Mouse (Mus musculus): ENCODE data around the gene Dst.

Gene Dst

DNA sequence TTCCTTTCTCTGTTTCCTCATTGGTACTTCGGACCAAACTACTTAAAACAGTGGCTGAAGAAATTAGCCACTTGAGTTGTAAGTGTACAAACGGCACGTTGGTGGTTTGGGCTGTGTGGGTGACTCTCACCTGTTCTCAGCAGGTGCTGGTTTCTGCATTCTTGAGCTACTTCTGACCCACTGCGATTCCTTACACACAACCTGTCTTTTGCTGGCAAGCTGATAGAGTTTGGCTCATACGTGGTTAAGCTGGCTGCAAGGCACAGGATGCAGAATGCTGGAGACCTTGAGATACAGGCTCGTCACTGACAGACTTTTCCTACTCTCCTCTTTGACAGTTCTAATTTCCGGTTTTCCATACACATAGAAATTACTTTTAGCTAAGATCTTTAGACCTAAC is 19.4 kb downstream of the Dst start:
- intact Hi-C loops (cut with DNase I): no loop called here

GRCm38 (mm10) chr1:33931791-33932190 is 23.8 kb downstream of the Dst start:
- intact Hi-C loops (cut with DNase I): no loop called here

DNA sequence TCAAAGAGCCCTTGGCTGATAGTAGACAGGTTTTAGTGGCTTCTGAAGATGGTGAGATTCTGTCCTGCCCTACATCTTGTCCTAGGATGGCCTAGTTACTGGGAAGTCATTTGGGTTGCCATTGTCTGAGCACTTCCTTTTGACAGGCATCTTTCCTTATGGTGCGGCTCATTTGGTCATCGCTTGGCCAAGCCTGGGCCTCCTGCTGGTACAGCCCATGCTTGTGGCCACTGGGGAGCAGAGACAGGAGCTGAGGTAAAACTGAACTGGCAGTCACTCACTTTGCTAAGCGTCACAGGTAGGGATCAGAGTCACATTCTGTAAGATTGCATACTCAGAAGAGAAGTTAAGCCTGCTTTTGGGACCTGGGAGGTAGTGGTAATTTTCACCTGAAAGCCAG is 24.2 kb downstream of the Dst start:
- intact Hi-C loops (cut with DNase I): no loop called here

DNA sequence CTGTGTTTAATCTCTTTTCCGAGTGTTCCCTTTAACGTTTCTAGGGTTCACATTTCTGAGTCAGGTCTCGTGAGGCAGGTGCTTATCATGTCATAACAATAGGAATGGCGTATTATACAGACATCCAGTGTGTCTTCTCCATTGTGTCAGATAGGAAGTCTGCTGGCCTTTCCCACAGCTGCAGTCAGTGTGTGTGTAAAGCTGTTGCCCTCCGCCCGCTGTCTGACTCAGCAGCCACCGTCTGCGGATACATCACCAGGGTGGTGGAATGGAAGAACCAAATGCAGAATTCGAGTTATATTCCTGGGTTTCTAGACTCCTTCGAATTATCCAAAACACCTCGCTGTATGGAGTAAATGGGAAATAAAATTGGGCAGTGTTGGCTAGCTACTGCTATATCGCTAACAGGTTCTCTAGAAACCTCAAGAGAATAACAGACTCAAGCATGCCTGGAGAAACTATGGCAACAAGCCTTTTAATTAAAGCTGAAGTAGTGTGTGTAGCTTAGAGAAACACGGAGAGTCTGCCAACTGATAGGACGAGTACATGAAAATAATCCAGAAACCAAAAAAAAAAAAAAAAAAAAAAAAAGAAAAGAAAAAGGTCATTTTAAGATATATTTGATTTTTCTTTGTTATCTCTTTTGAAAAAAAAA is 24.9 kb downstream of the Dst start:
- intact Hi-C loops (cut with DNase I): no loop called here

- intact Hi-C loops (cut with DNase I): no loop called here
Observed at GRCm38 (mm10) chr1:33935946-33936345, 27.9 kb downstream of the Dst start.

DNA sequence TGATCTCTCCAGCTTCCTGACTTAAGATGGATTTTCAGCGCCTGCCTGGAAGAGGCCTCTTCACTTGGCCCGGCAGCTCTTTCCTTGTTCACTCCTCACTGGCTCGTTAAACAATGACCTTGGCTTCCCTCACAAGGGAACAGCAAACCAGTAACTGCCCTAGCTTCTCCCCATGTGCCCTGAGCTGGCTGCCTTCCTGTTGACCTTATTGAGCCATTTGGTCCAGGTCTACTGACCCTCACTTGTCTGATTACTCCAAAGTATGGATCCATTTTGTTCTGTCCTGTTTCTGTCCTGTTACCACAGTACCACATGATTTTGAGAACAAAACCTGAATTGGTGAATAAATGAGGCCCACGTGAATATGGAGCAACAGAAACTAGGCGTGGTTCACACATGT is 31.8 kb downstream of the Dst start:
- intact Hi-C loops (cut with DNase I): no loop called here

GRCm38 (mm10) chr1:33940364-33940928 is 32.4 kb downstream of the Dst start:
- intact Hi-C loops (cut with DNase I): no loop called here

- intact Hi-C loops (cut with DNase I): no loop called here
Observed at GRCm38 (mm10) chr1:33942638-33943037, 34.6 kb downstream of the Dst start.

GRCm38 (mm10) chr1:33943943-33944342 is 35.9 kb downstream of the Dst start:
- intact Hi-C loops (cut with DNase I): no loop called here

DNA sequence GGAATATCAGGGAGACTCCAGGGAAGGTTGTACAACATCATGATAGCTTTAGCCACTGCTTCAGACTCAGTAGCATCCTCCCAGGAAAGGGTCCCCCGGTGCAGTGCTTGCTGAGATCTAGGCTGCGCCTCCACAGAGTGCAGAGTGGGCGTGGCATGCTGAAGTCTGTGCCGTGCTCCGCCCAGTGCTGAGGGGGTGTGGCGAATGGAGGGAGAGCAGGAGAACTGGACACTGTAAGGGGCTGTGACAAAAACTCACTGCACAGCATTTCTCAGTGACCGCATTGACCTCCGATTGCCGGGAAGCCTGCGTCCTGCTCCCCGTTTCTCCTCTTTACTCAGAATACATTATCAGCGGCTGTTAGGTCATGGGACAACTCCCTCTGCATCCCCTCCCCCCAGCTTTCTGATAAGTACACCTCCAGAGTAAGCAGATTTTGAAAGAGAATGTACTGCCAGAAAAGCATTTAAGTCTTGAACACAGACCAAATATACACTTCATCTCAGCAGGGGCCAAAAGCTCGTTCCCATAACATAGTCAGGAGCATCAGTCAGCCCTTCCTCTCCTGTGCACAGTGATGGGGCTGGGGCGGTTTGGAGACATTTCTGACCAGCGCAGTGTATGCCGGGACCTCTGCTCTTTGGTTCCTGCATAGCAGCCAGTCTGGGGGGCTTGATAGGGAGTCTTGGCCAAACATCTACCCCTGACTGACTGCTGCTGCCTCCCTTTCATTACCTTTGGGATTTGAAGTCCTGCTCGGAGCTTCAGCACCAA is 37.1 kb downstream of the Dst start:
- intact Hi-C loops (cut with DNase I): no loop called here

DNA sequence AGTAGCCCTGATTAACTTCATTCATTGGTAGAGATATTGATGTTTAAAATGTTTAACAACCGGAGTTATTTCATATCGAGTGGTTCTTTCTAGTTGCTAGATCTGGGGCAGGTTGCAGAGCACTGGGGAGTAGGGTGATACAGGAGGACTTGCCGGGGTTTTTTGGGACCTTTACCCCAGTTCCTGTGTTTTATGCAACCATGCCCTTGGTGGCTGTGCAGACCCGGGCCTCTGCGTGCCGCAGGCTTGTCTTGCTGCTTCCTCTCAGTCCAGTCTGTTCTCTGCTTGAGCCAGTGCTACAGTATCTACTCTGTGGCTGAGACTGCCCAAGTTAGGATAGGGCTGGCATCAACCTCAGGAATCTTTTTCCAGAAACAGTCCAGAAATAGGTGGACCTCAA is 37.7 kb downstream of the Dst start:
- intact Hi-C loops (cut with DNase I): no loop called here

DNA sequence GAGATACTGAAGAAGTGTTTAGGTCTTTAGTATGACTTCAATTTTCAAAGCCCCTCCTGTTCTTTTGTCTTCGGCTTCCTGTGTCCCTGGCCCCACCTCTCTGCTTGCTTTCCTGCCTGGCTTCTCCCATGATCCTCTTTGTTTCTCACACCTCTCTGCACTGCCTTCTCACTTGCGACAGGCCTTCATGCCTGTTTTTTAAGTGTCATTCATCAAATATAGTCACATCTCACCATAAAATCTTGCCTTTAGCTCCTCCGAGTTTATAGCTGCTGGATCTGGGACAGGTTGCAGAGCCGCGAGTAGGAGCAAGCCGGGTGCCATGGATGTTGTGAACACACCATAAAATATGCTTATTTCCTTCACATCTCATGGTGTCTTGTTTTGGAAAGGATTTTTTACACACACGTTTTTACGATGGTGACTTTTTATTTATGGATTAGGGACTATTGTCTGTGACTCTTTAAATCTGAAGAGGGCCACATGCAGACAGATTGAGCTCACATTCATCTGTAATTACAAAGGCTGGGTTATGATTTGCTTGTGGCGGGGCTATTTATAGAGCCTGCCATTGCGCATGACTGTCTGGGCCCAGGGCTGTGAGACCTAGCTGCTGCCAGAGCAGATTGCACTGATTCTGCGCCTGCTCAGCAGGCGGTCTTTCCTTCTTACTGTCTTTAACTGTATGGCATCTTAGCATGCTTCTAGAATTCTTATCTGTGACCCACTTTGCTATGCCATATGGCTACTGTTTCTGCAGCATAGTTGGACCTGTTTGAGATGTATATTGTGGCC is 38.8 kb downstream of the Dst start:
- intact Hi-C loops (cut with DNase I): no loop called here

GRCm38 (mm10) chr1:33947838-33948237 is 39.8 kb downstream of the Dst start:
- intact Hi-C loops (cut with DNase I): no loop called here

- intact Hi-C loops (cut with DNase I): no loop called here
Observed at GRCm38 (mm10) chr1:33948511-33948910, 40.5 kb downstream of the Dst start.

GRCm38 (mm10) chr1:33955626-33956025 is 47.6 kb downstream of the Dst start:
- intact Hi-C loops (cut with DNase I): no loop called here

- intact Hi-C loops (cut with DNase I): no loop called here
Observed at GRCm38 (mm10) chr1:33960439-33960838, 52.4 kb downstream of the Dst start.

DNA sequence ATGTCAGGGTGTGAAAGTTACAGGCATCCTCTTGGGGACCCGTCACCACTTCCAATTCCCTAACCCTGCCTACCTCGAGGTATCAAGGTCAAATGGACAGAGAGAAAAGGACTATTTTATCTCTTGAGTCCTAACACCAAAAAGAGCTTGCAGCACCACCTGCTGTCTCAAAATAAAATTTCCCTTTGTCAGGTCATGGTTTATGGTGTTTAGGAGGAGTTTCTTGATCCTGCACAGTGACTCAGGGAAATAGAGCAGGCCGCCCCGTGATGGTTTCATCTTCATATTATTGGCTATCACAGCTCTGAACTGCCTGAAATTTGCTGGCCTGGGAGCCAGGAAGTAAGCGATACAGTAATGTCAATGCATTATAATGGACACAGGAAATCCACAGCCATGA is 56.6 kb downstream of the Dst start:
- intact Hi-C loops (cut with DNase I): loop anchor here (2.0 kb wide), 1 partner anchor 72 kb away; no protein-coding TSS in a partner anchor

DNA sequence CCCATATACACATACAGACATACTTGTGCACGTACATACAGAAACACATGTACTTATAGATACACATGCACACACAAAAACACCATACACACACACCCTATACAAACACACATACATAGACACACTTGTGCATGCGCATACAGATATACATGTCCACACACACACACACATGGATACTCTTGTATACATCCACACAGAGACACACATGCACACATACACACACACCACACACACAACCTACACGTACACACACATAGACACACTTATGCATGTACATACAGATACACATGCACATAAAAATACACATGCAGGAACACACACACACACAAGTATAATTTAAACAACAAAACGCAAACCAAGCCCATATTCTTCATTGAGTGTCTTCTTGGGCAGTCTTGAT is 57.8 kb downstream of the Dst start:
- intact Hi-C loops (cut with DNase I): loop anchor here (2.0 kb wide), 1 partner anchor 73 kb away; no protein-coding TSS in a partner anchor

DNA sequence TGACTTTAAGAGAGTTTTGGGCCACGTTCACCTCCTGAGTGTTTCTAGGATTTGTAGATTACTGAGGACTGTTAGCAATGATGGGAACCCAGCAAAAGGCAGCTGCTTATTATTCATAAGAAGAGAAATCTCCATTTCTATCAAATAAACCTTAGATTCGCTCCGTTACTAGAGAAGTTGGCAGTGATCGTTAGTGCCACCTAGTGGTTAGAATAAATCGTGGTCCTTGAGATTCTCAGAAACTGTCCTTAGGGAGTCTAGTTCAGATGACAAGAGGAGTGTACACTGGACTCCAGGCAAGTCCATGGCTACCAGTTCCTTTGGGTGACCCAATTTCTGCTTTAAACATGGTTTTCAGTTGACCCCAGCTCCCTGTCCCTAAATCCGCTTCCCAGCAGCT is 58.3 kb downstream of the Dst start:
- intact Hi-C loops (cut with DNase I): no loop called here

DNA sequence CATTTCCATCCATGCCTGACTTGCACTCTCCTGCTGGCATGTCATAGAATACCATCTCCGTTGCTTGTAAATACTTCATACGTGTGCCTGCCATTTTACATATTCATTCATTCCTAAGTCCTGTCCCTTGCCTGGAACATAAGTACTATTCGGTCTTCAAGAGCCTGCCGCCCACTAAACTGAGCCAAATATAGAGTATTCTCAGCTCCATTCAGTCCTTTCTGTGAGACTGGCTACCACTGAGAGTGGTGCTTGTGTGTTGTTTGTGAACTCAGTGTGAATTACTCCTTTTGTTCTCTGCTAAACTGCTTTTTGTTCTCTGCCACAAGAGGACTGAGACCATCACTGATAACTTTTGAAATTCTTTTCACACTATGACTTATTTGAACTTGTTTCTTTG is 59.2 kb downstream of the Dst start:
- intact Hi-C loops (cut with DNase I): no loop called here

DNA sequence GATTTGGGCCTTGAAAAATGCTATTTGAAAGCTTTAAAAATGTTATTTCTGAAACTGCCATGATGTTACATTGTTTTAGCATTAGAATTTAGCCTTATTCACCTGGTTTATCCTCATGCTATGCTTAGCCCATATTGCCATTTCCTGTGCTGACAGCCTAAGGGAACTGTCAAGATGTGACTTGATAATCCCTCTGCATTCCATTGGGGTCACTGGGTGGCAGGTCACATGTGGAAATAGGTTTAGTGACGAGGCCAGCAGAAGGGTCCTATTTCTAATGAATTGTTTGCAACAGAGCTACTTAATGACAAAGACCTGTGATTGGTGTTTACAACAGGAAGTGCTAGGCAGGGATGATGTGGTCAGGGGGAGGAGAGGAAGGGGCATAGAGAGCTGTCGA is 61.9 kb downstream of the Dst start:
- intact Hi-C loops (cut with DNase I): no loop called here

DNA sequence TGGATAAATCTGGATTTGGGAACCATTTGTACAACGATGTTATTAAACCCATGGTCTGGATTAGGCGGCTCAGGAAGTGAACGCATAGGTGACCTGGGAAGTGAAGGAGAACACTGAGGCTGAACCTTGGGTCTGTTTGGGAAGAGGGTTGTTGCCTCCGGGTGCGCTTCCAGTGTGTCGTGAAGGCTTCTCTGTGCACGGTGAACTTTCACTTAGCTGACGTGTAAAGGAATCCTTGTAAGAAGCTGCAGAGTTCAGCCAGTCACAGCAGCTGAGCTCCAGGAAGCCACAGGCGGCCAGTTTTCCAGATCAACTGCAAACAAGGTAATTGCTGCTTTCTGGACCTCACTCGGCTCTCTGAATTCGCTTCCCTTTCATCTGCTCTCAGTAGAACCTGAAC is 66.4 kb downstream of the Dst start:
- intact Hi-C loops (cut with DNase I): no loop called here

Data from adrenal gland (tissue).